Mouse (Mus musculus) liver, embryonic 14.5 days (tissue): Measurements from ENCODE around the gene Gimap9.

Experiments
- CTCF ChIP-seq: IDR thresholded peaks from 2 replicates; pipeline ENCODE4 v1.5.1; 2016; ENCODE audit warnings: antibody characterized with exemption, low read depth, control low read depth
- EP300 ChIP-seq: IDR thresholded peaks from 2 replicates; pipeline ENCODE4 v1.6.1; 2016; ENCODE audit warnings: antibody characterized with exemption, low read depth

- TF ChIP-seq CTCF, result peak; percentile 15; the same call in 1 of the 2 replicates
- no peak for TF ChIP-seq EP300
Measured at GRCm38 (mm10) chr6:48626984-48627383, 48.9 kb upstream of the Gimap9 start.
